Mouse (Mus musculus): ENCODE measurements around the gene Slc13a3. TPM values are rescaled to one million over a fixed set of nuclear protein-coding genes. Genes with fewer than 3 reads are reported as not detected.
A peak's percentile ranks its signal among the peaks of the same experiment; 100 is the strongest.

Slc13a3 gene
- total RNA-seq, 2 experiments from 2014 or later, result 0.10 TPM; not detected in 1

DNA sequence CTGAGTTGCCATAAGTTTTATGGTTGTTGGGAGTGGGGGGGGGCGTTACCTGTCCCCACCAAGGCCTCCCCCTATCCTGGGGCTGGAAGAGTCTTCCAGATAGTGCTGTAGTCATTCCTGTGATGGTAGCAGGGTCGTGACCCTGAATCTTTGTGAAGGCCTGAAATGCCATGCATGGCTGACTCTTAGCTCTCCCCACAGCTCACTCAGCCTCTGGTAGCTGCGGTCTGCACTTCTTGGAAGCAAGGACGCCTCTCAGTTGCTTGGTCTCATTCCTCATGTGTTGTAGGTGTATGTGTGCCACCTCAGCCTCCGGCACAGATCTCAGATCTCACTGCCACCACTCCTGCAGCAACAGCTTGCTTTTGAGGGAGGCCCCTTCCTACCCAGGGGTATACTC is 2.8 kb upstream of the Slc13a3 start:
- no peak for DNase-seq

DNA sequence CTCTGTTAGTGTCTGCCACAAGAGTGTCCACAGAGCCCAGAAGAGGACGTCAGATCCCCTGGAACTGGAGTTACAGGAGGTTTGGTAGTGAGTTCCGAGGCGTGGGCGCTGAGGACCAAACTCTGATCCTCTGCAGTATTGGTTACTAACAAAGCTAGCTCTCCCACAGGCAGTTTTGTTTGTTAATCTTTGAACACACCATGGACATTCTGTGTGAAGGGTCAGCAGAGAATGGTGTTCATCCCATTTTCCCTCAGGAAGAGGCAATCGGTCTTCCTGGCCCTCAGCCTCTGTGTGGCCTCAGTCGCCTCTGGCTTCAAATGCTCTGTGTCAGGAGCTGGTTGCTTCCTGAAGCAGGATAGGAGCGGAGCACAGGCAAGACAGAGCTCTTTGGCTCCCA is 2.4 kb upstream of the Slc13a3 start:
- no peak for DNase-seq

DNA sequence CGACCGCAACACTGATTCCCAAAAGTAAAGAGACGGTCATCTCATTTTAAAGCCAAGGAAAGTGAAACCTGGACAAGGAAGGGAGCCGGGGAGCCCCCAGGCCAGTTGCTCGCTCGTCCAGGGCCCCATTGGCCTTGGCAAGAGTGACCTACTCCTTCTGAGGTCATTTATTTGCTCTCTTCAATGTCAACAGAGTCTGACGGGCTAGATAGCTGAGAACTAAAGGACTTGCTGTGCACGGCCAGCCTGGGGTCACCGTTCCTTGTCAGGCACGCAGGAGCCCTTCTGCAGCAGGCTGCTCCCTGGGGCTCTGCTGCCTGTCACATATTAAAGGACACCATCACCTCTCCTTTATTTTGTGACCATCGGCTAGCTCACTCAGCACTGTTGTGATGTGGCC is 1.1 kb downstream of the Slc13a3 start:
- no peak for DNase-seq

DNA sequence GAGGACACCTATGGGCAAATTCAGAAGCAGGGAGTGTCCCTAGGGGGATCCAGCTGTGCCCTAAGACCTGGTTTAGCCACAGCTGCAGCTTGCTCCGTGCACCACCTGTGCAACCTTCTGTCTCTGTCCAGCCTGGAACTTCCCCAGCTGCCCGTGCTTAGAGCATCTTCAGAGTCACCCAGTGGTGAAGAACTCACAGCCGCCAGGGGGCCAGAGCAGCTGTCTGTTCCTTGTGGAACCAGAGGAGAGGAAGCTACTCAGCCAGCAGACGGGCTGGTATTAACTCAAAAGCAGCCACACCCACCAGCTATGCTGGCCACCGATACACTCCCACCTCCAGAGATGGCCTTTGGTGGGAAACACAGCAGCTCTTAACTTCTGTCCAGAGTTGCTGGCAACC is 2.9 kb downstream of the Slc13a3 start:
- peak; percentile 29 for DNase-seq

DNA sequence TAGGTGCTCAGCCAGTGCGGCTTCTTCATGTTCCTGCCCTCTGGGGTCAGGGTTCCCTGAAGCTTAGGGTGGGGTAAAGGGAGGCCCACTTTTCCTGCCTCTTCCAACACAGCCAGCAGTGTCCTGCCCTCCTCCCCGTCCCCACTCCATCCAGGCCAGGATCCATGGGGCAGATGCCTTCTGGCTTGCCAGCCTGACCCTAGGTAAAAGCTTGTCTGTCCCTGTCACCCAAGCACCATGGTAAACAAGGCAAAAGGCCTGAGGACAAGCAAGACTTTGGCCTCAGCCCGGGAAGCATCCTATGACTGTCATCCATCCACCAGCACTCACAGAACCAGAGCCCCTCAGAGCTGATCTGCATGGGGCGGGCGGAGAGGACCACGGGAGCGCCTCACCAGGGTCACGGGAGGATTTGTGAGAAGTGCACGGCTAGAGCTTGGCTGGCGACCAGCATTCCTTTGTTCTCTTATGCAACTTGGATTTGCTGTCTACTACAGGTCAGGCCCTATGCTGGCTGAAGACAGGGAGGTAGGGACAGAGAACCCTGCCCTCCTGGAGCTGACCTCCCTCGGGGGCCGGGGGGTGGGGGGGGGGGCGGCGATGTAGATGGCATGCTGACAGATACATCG is 5.1 kb downstream of the Slc13a3 start:
- peak; percentile 68 for DNase-seq

DNA sequence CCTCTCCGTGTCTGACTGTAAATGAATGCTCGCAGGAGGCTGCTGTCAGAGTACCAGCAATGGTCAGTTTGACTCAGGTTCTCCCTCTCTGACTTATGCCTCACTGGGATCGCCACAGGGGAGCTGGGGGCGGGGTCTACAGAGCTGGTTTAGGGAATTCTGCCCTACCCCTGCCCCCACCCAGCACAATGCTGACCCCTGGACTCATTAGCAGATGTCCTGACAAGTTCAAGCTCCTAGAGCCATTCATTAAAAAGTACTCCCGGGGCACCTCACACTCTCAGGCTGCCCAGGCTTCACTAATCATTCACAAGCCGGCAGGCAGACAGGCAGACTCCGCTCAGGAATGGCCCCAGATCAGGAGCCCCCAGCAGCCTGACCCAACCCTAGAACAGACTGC is 13.4 kb downstream of the Slc13a3 start:
- DNase-seq, result no peak

DNA sequence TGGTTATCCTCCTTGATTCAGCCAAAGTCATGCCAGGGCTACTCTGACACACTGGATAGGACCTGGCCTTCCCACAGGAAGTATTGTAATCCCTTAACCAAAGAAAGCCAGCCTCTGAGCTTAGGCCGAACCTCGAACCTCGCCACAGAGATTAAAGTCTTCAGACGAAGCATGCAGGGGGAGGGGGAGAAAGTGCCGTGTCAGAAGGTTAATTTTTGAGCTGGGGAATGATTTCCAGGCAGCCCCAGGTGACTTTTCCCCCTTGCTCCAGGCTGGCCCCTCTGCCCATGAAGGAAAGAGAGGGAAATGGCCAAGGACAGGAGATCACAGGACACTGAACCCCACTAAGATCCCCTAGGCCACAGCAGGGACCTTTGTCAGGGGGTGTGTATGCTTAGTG is 14.8 kb downstream of the Slc13a3 start:
- no peak for DNase-seq

DNA sequence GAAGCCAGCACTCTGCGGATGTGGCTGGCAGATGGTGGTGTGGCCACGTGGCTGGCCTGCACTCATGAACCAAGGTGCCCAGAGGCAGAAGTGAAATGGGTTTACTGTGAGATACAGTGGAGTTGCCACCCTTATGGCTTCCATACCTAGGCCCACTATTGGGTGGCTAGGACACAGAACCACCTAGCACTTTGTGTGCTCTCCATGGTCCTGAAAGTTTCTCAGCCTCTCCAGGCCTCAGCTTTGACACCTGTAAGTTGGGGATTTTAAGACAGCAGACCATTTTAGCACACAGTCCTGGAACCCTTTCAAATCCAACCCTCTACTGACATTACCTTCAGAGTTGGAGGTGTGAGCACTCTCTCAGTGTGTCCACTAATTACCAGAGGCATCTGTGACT is 16.3 kb downstream of the Slc13a3 start:
- DNase-seq, result no peak

DNA sequence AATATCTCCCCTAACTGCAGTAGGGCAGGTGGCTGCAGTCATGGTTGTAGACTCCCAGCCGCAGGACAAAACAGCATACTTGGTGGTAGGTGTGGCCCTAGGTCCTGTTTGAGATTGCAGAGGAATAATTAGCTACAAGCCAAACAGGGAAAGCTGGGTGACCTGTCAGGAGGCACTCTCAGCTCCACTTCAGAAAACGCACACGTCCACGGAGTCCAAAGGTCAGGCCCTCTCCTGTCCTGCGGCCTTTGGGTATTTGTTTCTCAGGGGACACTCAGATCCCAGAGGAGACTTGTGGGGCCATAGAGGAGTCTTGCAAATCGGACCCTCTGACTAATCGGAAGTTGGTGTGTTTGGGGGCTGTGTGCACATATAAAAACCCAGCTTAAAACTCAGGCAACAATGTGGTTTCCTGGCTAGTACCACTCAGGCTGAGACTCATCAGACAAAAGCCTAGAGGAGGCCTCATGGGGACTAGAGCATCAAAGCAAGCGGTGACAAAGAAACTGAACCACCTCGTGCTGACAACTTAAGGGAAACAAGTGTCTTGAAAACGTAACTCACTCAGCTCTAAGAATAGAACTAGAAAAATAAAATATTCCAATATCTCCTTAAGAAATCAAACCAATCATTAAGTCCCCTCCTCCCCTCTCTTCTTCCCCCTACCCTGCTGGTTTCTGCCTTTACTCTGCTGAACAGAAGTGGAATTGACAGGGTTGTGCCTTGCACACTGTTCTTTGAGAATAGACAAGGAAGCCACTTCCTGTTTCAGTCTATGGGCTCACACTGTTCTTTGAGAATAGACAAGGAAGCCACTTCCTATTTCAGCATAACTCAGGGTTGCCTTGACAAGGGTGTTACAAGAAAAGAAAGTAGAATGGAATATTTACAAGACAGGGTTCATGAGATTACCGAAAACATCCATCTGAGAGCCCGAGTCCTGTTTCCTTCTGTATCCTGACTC is 20.0 kb downstream of the Slc13a3 start:
- no peak for DNase-seq

DNA sequence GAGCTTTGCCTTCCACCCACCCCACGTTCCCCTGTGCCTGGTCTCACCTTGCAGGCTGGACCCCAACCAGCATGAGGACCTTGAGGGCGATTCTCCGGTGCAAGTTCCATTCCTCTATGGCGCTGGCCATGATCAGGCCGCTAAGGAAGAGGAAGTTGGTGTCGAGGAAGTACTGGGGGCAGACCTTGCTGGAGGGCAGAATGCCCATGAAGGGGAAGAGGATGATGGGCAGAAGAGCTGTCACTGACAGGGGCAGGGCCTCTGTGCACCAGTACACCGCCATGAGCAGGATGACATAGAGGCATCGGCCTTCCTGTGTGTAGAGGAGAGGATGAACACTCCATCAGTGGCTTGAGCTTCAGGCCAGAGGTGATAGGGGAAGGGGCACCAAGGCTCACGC is 24.6 kb downstream of the Slc13a3 start:
- DNase-seq, result no peak

DNA sequence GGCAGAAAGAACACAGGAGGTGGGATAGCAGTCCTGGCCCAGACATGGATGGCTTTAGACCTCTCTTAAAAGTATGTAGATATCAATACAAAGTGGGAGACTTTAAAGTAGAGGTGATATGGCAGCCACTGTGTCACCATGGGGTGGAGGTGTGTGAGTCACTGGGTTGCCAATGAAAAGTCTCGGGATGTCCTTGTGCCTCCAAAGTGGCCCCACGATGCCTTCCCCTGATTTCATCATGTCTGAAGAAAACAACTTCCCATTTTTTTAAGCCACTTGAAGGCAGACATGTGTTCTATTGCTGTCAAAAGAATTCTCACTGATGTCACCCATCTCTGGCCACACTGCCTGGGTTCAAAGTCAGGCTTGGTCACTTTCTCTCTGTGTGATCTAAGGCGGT is 28.2 kb downstream of the Slc13a3 start:
- DNase-seq, result no peak

DNA sequence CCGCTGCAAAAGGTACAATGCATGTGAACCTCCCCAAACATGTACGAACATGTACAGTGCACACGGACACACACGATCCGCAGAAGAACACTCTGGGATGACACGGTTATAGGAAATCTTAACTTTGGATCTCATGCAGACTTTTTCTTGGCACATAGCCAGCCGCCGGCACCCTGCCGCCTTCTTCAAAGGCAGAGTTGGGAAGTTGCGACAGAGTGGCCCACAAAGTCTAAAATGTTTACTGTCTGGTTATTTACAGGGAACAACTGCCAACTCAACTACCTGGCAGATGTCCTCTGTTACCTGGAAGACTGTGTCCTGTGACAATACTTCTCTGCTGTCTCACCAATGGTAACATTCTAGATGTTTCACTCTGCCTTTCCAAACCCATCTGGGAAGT is 30.0 kb downstream of the Slc13a3 start:
- no peak for DNase-seq

DNA sequence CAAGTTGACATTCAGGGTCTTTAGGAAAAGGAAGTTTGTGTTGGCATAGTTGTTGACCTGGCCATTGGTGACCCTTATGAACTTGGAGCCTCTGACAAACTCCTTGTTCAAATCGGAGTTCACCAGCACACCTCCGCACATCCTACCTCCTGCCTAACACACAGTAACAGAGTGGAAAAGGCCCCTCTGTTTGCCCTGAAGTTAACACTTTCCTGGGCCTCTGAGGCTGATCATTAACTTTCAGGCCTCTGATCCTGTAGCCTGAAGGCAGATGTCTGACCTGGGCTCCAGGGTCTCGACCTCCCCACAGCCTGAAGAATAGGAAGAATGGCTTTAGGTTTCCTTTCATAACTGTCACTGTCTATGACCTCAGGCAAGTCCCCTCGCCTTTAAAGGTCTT is 31.4 kb downstream of the Slc13a3 start:
- DNase-seq, result no peak

DNA sequence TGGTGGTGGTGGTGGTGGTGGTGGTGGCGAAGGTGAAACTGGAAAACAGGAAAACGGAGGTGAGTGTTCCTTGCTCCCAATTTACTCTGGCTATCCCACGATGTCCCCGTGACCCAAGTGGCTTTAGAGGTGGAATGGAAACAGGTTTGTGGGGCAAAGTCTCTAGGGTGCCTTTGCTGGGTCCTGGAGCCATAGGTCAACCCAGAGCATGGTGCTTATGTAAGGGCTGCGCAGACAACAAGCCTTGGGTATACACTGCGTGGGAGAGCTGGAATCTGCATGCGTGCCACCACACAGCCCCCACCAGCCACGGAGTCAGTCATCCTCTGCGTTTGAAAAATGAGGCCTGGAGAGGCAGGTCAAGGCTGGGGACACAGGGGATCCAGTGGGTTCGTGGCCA is 33.4 kb downstream of the Slc13a3 start:
- no peak for DNase-seq

DNA sequence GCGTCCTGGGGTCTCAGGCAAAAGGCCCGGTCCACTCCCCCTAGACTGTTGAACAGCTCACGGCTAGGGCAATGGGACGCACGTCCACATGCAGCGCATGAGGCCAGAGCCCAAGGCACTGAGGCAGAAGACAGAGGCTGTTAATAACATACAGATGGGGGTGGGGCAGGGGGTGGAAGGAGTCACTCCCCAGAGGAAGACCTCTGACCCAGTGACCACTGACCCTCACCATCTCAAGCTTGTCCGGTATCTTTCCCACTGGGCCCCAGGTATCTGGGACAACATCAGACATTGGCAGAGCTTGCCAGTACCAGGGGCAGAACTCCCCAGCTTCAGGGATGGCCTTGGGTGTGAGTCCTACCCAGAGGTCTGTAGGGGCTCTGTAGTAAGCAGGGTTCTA is 34.1 kb downstream of the Slc13a3 start:
- DNase-seq, result no peak

DNA sequence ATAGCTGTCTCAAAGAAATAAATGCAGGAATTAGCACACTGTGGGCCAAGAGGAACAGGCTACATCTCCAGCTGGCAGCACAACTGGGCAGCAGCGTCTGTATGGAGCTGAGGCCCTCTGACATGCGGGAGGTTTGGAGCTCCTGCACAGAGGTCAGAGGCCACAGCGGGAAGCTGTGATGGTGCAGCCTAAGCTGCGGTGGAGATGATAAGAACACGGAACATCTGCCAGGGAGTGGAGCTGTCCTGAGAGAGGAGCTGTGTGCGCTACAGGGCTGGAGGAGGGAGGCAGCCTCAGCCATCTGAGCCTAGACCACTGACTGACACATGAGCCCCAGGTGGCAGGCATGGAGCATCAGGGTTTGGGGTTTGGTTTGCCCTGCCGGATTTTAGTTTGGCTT is 44.3 kb downstream of the Slc13a3 start:
- no peak for DNase-seq

DNA sequence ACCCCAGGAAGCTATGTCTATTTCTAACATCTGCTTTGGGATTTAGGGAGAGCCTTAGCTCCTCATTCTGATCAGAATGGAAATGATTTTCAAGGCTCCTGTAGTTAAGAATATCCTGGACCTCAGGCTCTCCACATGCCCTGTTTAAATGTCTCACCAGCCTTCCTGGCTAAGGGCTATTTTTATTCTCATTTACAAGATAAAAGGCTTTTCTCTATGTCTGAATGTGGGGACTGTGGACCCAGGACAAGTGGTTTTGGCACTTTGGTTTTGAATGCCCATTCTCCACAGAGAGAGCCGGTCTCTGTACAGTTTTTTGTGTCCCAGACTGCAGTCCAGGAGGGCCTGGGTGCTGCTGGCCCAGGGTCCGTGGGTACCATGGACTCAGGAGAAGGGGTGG is 52.8 kb downstream of the Slc13a3 start:
- no peak for DNase-seq

DNA sequence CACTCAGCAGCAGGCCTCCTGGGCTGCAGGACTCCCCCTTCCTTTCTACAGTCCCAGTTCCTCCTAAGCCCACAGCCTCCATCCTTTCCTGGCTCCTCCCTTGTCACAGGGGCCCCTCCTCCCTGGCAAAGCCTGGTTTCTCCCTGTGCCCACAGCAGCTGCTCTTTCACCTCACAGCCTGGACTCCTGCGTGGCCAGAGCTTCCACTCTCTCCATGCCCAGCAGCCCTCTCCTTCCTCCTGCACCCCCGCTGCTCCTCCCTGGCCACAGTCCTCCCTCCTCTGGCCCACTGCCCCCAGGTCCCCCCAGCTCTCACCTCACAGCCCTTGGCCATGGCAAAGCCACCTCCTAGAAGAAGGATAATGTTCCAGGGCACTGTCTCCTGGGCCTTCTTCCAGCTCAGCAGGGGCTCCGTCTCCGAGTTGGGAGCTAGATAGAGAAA is 53.3 kb downstream of the Slc13a3 start:
- DNase-seq, result no peak

DNA sequence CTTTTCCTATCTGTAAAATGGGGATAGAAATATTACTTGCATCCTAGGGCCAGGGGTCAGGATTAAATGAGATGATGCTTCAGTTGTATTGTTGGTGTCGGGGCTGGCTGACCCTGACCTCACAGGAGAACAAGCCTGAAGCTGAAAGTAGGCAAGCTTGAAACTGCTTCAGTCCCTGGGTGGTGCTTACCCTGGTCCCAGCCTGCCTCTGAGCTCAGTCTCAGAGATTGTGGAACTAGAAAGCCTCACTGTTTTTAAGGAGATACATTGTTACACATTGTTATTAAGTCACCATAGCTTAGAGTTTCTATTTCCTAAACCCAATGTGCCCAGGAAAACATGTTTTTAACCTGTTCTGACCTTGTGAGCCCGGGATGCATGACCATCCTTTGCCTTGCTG is 54.5 kb downstream of the Slc13a3 start:
- no peak for DNase-seq

DNA sequence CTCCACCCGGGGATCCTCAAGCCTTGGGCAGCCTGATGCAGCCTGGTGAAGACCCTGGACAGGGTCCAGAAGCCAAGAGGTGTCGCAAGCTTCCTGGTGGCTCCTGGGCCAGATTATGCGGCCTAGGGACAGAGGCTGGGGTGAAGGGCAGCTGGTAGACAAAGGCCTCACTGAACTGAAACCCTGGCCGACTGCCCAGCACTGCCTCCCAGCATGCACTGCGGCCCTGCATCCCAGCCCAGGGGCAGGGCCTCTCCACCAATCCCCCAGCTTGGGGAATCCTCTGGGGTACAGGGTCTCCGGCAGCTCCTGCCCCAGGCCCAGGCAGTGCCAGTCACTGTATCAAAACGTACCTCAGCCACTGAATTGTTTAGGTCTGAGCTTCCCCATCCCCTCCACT is 55.7 kb downstream of the Slc13a3 start:
- DNase-seq, result peak; percentile 55

DNA sequence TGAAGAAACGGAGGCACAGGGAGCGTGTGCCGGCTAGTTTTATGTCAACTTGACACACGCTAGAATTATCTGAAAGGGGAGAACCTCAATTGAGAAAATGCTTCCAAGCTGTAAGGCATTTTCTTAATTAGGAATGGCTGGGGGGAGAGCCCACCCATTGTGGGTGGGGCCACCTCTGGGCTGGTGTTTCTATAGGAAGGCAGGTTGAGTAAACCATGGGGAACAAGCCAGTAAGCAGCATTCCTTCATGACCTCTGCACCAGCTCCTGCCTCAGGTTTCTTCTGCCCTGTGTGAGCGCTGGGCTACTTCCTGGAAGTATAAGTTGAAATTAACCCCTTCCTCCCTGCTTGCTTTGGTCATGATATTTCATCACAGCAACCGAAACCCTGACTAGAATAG is 57.2 kb downstream of the Slc13a3 start:
- DNase-seq, result no peak

DNA sequence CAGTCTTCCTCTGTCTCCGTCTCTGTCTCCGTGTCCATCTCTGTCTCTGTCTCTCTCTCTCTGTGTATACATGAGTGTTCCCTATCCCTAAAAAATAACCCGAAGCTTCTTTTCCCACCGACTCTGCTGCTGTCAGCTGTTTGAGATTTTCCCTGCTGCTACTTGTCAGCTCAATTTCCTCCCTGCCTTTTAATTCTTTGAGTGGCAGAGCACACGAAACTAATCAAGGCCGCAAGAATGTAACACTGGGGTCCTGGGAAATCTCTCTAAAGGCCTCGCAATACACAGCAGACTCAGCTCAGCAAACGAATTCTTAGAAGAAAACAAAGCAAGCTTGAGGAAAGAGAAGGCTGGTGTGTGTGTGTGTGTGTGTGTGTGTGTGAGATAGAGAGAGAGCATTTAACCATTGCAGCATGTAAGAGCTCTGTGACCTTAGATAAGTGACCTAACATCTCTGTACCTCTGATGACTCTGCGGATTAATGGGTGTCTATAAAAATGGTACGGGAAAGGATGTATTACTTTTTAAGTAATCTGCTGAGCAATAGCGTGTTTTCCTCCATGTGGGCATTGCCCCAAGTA is 57.8 kb downstream of the Slc13a3 start:
- DNase-seq, result no peak

DNA sequence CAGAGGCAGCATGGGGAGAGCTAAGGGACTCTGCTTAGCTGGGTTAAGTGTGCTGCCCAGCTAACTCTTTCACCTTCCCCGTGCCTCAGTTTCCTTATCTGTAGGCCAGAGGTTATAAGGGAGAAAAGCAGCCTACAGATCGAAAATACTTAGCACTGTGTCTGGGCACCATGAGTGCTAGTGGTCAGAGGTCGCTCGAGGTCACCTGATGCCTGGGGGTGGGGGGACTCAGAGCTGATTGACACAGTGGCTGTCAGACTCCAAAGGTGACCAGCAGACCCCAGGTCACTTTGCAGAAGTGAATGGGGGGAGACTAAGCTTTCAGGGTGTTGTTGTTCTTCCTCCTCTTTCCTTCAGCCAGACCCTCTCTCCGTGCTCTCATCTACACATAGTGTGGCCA is 58.7 kb downstream of the Slc13a3 start:
- DNase-seq, result no peak

DNA sequence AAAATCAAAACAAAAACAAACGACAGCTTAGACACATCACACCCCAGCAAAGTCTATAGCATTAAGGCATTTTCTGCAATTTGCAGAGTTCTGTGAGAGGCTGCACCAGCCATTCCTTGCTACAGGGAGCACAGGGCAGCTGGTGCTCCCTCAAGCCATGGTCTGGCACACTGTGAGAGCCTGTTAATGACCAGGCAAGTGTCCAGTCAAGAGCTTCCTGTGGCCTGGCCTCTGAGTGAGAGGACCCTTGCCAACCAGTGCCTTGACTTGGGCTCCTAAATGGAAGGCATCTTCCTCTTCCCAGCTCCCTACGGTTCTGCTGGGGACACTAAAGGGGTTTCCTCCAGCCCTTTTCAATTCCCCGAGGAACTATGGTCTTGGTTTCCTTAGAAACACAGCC is 59.1 kb downstream of the Slc13a3 start:
- DNase-seq, result no peak

Data from heart, postnatal 4 days (tissue).